Mouse (Mus musculus) embryonic facial prominence, embryonic 13.5 days (tissue): ENCODE measurements around the gene Gm28048. TPM values are rescaled to one million over a fixed set of nuclear protein-coding genes. Genes with fewer than 3 reads are reported as not detected.

Experiments used
- ATAC-seq: fragments of 200-750 bp; cut with Nextera tagmentation; 2 replicates; pipeline ENCODE4 v1.8.0; 2017; ENCODE audit warnings: low read depth; ENCODE audit not compliant: insufficient number of reproducible peaks, insufficient read depth, low FRiP score, low TSS enrichment
- H3K27ac ChIP-seq: fragments of 300-500 bp; sonication (generic); 2 replicates; pipeline ENCODE4 v1.5.1; 2015; ENCODE audit warnings: moderate library complexity, mild to moderate bottlenecking, inconsistent platforms
- H3K27me3 ChIP-seq: fragments of 300-500 bp; sonication (generic); 2 replicates; pipeline ENCODE4 v1.6.1; 2015; ENCODE audit warnings: mild to moderate bottlenecking, inconsistent platforms
- H3K36me3 ChIP-seq: fragments of 300-500 bp; sonication (generic); 2 replicates; pipeline ENCODE4 v1.6.1; 2015; ENCODE audit warnings: mild to moderate bottlenecking, inconsistent platforms
- H3K4me1 ChIP-seq: fragments of 300-500 bp; sonication (generic); 2 replicates; pipeline ENCODE4 v1.6.1; 2015; ENCODE audit warnings: inconsistent platforms
- H3K4me2 ChIP-seq: fragments of 300-500 bp; sonication (generic); 2 replicates; pipeline ENCODE4 v1.6.1; 2015; ENCODE audit warnings: moderate library complexity, mild to moderate bottlenecking, inconsistent platforms
- H3K4me3 ChIP-seq: fragments of 300-500 bp; sonication (generic); 2 replicates; pipeline ENCODE4 v1.5.1; 2015; ENCODE audit warnings: mild to moderate bottlenecking, inconsistent platforms
- H3K9ac ChIP-seq: fragments of 300-500 bp; sonication (generic); 2 replicates; pipeline ENCODE4 v1.6.1; 2015; ENCODE audit warnings: mild to moderate bottlenecking, inconsistent platforms
- H3K9me3 ChIP-seq: fragments of 300-500 bp; sonication (generic); 2 replicates; pipeline ENCODE4 v1.6.1; 2016; ENCODE audit warnings: inconsistent platforms
- WGBS: fragments of 180-500 bp; shearing (Covaris S2); methylation state at CpG from one replicate; pipeline ENCODE4 v1.1.7; 2015; ENCODE audit warnings: mixed read lengths; 5-methylcytosine and 5-hydroxymethylcytosine counted together
- polyA plus RNA-seq: library from polyadenylated mRNA; unstranded; fragments of >200 nt; fragmentation: Nextera tagmentation; extraction: Ambion mirVana; gene quantifications from 2 replicates; pipeline ENCODE4 v1.2.1, GENCODE M21; 2015

Gm28048 gene
- polyA plus RNA-seq, 1 experiment from 2014 or later: 8.6 TPM

DNA sequence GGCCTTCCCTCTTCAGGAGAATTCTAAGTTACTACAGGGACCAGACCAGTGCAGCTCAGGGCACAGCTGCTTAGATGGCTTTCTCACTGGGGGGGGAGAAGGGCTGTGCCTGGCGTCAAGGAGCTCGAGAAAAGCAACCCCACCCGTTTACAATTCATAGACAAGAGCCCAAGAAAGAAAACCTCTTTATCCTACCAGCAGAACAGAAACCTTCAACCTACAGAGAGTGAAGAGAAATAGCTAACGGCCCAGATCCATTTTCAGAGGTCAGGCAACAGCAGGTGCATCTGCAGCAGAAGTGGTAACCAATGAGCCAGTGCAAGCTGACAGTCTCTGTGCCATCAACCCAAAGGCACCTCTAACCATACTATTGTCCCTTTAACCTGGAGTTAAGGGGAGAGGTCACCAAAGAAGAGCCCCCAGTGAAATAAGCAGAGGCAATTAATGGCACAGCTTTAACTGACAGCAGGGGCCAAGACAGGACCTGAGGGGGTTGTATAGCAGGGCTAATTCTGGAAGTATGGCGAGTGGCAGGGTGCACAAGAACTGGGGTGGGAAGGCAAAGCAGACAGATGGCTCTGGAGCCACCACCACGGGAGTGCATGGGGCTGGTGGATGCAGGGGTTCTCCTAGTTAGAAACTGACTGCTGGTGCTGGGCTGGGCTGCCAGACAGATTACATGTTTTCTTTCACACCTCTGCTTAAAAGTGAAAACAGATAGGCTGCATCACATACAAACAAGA is 135.6 kb downstream of the Gm28048 start:
- H3K27me3 ChIP-seq: no peaks in the 10 kb centered on the region
- no peak for ATAC-seq
- no peak overlapping the region for H3K9ac ChIP-seq
- no peaks in the 10 kb centered on the region for H3K9me3 ChIP-seq
- H3K36me3 ChIP-seq: no peaks in the 10 kb centered on the region
- H3K4me1 ChIP-seq: peaks cover 19% of the 10 kb centered on the region
- H3K4me2 ChIP-seq: no peak overlapping the region
- 52% methylated on average over 6 of the region's 6 CpGs for whole genome bisulfite sequencing
- no peak overlapping the region for H3K27ac ChIP-seq
- H3K4me3 ChIP-seq: no peak overlapping the region

DNA sequence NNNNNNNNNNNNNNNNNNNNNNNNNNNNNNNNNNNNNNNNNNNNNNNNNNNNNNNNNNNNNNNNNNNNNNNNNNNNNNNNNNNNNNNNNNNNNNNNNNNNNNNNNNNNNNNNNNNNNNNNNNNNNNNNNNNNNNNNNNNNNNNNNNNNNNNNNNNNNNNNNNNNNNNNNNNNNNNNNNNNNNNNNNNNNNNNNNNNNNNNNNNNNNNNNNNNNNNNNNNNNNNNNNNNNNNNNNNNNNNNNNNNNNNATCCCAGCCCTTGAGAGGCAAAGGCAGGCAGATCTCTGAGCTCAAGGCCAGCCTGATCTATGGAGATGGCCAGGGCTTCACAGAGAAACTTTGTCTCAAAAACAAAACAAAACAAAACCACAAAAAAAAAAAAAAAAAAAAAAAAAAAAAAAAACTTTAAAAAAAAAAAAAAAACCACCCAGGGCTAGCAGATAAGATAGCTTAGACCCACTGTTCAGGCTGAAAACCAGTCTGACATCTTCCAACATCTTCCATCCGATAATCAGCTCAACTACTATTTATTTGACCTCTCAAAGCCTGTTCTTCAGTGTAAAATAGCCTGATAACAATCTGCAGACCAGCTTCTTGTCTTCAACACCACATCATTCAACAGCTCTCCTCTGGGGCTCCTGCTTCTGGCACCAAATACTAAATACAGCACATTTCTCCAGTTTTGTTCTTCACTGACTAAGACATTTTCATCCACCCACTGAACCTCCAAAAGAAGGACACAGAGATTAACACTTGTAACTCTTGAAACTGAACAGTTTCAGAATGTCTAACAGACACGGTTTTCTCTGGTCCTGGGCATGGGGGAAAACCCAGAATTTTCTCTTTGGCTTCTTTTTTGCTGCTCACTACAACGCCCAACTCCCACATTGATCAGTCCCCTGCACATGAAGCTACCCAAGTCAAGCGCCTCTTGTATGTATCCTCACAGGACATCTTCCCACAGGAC is 136.9 kb downstream of the Gm28048 start:
- no peaks in the 10 kb centered on the region for H3K27me3 ChIP-seq
- no peak for ATAC-seq
- WGBS: 75% methylated on average over 4 of the region's 4 CpGs

DNA sequence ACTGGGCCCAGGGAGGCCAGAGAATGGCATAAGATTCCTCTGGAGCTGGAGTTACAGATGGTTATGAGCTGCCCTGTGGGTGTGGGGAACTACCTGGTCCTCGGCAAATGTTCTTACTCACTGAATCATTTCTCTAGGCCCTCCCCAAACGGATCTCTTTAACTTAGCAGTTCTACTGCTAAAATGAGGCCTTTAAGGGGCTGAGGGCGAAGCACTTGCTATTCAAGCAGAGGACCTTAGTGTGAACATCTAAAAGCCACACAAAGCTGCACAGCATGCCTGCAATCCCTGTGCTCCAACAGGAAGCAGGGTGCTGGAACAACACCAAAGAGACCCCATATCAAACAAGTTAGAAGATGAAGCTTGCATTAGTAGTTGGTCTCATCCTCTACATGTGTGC is 142.4 kb downstream of the Gm28048 start:
- H3K9me3 ChIP-seq: no peaks in the 10 kb centered on the region
- no peak overlapping the region for H3K9ac ChIP-seq
- no peak for ATAC-seq
- H3K27me3 ChIP-seq: no peaks in the 10 kb centered on the region
- no peak overlapping the region for H3K27ac ChIP-seq
- peaks cover 5% of the 10 kb centered on the region; the same call in 1 of the 2 replicates for H3K4me1 ChIP-seq
- WGBS: 79% methylated on average over 3 of the region's 3 CpGs
- H3K4me3 ChIP-seq: no peak overlapping the region
- H3K36me3 ChIP-seq: no peaks in the 10 kb centered on the region
- no peak overlapping the region for H3K4me2 ChIP-seq

More for the DNA sequence above, 136.9 kb downstream of the Gm28048 start:
- no peaks in the 10 kb centered on the region for H3K9me3 ChIP-seq
- H3K27ac ChIP-seq: no peak overlapping the region
- no peak overlapping the region for H3K9ac ChIP-seq
- no peak overlapping the region for H3K4me2 ChIP-seq
- peaks cover 10% of the 10 kb centered on the region; the same call in 1 of the 2 replicates for H3K4me1 ChIP-seq
- H3K4me3 ChIP-seq: no peak overlapping the region
- no peaks in the 10 kb centered on the region for H3K36me3 ChIP-seq

DNA sequence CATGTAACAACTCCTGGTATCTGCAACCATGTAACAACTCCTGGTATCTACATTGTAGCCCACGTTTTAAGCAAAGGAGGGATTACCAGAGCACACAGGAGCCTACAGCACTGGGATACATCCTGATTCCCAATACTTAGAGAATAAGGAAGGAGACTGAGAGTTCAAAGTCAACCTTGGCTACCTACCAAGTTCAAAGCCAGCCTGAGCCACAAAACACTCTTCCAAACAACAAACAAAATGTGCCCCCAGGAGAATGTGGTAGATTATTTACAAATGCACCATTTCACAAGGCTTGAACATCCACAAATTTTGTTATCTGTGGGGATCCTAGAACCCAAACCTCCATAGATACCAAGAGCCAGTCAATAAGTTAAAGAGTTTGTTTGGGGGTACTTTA is 143.5 kb downstream of the Gm28048 start:
- H3K4me3 ChIP-seq: no peak overlapping the region
- H3K9me3 ChIP-seq: no peaks in the 10 kb centered on the region
- no peaks in the 10 kb centered on the region for H3K27me3 ChIP-seq
- ATAC-seq: no peak
- H3K27ac ChIP-seq: no peak overlapping the region
- WGBS: 55% methylated on average over 1 of the region's 1 CpGs
- H3K36me3 ChIP-seq: peaks cover 3% of the 10 kb centered on the region; the same call in 1 of the 2 replicates
- H3K9ac ChIP-seq: no peak overlapping the region
- H3K4me2 ChIP-seq: no peak overlapping the region
- H3K4me1 ChIP-seq: peaks cover 5% of the 10 kb centered on the region; the same call in 1 of the 2 replicates

DNA sequence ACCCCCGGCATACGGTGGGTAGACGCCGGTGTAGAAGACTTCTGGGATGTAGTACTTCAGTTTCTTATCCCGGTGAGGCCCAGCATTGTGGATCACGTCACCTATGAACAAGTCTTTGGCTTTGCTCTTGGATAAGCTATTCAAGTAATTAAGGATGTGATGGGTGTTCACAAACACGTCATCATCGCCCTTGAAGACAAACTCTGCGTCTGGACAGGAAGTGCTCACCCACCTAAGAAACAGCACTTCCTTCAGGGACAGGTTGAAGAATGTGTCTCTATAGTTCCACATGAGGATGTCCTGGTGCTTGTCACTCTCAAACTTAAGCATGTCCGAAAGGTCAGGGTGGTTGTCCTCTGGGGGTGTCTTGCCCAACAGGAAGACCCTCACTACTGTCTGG is 145.6 kb downstream of the Gm28048 start:
- WGBS: 87% methylated on average over 10 of the region's 10 CpGs
- H3K4me2 ChIP-seq: no peak overlapping the region
- no peak overlapping the region for H3K4me3 ChIP-seq
- no peaks in the 10 kb centered on the region for H3K9me3 ChIP-seq
- no peaks in the 10 kb centered on the region for H3K27me3 ChIP-seq
- H3K4me1 ChIP-seq: no peaks in the 10 kb centered on the region
- ATAC-seq: no peak
- no peak overlapping the region for H3K27ac ChIP-seq
- peaks cover 3% of the 10 kb centered on the region; the same call in 1 of the 2 replicates for H3K36me3 ChIP-seq
- H3K9ac ChIP-seq: no peak overlapping the region

DNA sequence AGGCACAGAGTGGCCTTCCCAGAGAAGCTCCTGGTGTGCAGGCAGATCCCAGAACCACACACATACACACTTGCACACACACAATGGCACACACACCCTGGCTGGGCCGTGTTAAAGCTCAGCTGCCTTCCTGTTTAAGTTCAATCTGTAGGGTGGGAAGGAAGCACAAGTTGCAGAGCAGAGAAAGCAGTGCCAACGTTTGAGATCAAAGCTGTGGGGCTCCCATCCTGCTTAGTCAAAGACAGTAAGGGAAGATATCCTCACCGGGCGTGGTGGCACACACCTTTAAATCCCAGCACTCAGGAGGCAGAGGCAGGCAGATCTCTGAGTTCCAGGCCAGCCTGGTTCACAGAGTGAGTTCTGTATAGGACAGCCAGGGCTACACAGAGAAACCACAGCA is 149.3 kb downstream of the Gm28048 start:
- WGBS: 84% methylated on average over 4 of the region's 4 CpGs

DNA sequence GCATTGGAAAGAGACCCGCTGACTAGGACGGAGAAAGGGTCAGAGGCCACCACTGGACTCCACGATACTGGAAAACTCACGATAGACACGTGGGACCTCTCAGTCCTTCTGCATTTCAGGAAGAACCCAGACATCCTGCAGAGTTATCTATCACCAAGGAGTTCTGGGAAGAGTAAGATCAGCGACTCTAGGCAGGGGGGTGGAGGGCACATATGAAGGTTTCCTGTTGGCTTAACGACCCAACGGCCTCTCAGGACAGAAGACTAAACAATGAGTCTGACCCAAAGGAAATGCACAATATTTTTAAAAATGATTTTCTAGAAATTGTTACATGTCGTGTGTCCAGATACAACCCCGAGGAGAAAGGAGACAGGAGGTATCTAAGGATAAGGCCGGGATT is 150.0 kb downstream of the Gm28048 start:
- H3K4me3 ChIP-seq: no peak overlapping the region
- no peak overlapping the region for H3K9ac ChIP-seq
- no peak overlapping the region for H3K4me2 ChIP-seq
- no peaks in the 10 kb centered on the region for H3K9me3 ChIP-seq
- H3K36me3 ChIP-seq: peaks cover 3% of the 10 kb centered on the region; the same call in 1 of the 2 replicates
- ATAC-seq: no peak
- peaks cover 5% of the 10 kb centered on the region; the same call in 1 of the 2 replicates for H3K4me1 ChIP-seq
- H3K27ac ChIP-seq: no peak overlapping the region
- WGBS: 88% methylated on average over 11 of the region's 11 CpGs
- no peaks in the 10 kb centered on the region for H3K27me3 ChIP-seq

More for the DNA sequence above, 149.3 kb downstream of the Gm28048 start:
- H3K27me3 ChIP-seq: no peaks in the 10 kb centered on the region
- H3K4me1 ChIP-seq: peaks cover 5% of the 10 kb centered on the region; the same call in 1 of the 2 replicates
- no peak overlapping the region for H3K4me3 ChIP-seq
- ATAC-seq: no peak
- no peaks in the 10 kb centered on the region for H3K9me3 ChIP-seq
- no peak overlapping the region for H3K9ac ChIP-seq
- peaks cover 3% of the 10 kb centered on the region; the same call in 1 of the 2 replicates for H3K36me3 ChIP-seq
- H3K4me2 ChIP-seq: no peak overlapping the region
- H3K27ac ChIP-seq: no peak overlapping the region

DNA sequence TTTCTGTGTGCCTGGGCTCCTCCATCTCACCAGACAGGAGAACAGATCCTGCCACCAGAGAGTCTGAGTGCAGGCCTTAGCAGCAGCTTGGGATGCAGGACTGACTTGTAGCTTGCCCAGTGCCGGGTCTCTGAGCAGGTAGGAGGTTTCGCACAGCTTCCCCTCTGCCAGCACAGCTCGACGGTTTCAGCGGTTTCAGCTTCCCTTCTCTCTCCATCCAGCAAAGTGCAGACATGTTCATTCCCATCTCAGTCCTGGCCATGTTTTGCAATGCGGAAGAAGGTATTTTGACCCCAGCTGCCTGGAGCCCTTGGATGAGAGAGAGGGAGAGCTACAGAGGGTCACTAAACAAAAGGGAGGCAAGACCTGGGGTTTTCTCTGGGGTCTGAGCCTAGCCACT is 151.2 kb downstream of the Gm28048 start:
- Histone ChIP-seq H3K27ac (no peak overlapping the region; the same call in 1 of the 2 replicates), H3K4me1 (peaks cover 5% of the 10 kb centered on the region; the same call in 1 of the 2 replicates), H3K9ac (no peak overlapping the region), H3K27me3 (no peaks in the 10 kb centered on the region), H3K4me2 (no peak overlapping the region), H3K4me3 (no peak overlapping the region), H3K9me3 (no peaks in the 10 kb centered on the region), H3K36me3 (peaks cover 3% of the 10 kb centered on the region; the same call in 1 of the 2 replicates)
- WGBS: 68% methylated on average over 6 of the region's 6 CpGs
- ATAC-seq: no peak

DNA sequence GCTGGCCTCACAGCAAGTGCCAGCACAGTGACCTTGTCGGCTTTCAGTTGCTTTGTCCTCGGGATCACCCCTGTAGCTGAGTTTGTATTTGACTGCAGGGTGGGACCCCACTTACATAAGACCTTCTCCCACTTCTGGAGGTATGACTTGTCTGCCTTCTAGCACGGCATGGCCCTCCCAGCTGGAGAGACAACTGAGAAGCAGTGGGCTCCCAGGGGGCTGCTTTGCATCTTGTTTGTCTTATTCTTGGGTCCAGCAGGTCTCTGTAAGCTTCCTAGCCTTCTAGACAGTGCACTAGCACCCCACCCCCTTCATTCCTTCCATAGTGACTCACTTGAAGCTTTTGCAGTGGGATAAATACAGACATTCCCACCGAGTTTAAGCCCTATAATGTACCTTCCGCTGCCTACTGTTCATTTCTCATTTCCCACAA is 151.7 kb downstream of the Gm28048 start:
- Histone ChIP-seq H3K36me3 (peaks cover 3% of the 10 kb centered on the region; the same call in 1 of the 2 replicates), H3K4me2 (no peak overlapping the region), H3K9ac (no peak overlapping the region), H3K27me3 (no peaks in the 10 kb centered on the region), H3K4me3 (no peak overlapping the region), H3K4me1 (peaks cover 5% of the 10 kb centered on the region; the same call in 1 of the 2 replicates), H3K27ac (no peak overlapping the region), H3K9me3 (no peaks in the 10 kb centered on the region)
- 59% methylated on average over 5 of the region's 5 CpGs for WGBS
- ATAC-seq: no peak

DNA sequence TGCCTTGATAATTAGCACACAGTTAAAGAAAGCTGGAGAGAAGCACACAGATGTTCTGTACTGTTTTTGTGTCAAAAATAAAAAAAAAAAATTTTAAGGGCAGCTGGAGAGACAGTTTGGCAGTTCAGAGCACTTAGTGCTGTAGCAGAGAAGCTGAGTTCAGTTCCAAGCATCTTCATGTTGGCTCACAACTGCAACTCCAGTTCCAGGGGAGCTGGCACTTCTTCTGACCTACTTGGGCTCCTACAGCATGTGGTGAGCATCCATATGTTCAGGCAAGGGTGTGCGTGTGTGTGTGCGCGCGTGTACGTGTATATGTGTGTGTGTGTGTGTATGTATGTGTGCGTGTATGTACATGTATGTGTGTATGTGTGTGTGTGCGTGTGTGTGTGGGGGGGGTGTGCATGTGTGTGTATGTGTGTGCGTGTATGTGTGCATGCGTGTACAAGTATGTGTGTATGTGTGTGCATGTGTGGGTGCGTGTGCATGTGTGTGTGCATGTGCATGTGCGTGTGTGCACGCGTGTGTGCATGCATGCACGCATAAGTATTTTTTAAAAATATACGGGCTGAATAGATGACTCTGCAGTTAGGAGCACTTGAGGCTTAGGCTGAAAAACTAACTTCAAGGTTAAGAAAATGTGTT is 152.8 kb downstream of the Gm28048 start:
- H3K9ac ChIP-seq: no peak overlapping the region
- H3K36me3 ChIP-seq: peaks cover 2% of the 10 kb centered on the region; the same call in 1 of the 2 replicates
- H3K27ac ChIP-seq: no peak overlapping the region
- WGBS: 96% methylated on average over 15 of the region's 15 CpGs
- no peaks in the 10 kb centered on the region for H3K27me3 ChIP-seq
- H3K4me1 ChIP-seq: peaks cover 5% of the 10 kb centered on the region; the same call in 1 of the 2 replicates
- no peaks in the 10 kb centered on the region for H3K9me3 ChIP-seq
- ATAC-seq: no peak
- no peak overlapping the region for H3K4me3 ChIP-seq
- H3K4me2 ChIP-seq: no peak overlapping the region

DNA sequence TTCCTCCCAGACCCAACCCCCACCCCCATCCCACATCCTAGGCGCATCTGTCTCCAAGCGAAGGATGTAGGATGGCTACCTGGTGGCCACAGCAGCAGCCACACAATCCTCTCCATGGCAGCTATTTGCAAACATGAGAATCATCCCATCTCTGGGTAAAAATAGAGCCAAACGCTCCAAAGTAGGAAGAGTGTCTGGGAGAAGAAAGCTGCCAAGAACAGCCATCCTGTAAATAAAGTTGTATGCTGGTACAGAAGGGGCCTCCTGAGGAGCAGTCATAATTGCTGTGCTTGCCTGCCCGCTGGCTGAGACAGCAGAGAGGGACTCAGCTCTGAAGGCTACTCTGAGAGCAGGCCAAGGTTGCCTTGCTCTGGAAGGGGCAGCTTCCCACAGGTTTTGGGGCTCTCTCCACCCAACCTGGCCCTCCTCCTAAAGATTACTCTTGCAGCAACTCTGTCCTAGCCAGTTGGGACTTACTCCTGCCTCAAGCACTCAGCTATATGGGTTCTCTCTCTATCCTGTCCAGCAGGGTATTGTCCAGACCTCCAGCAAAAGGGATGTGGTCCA is 154.3 kb downstream of the Gm28048 start:
- Histone ChIP-seq H3K9me3 (no peaks in the 10 kb centered on the region), H3K27me3 (no peaks in the 10 kb centered on the region), H3K4me1 (peaks cover 5% of the 10 kb centered on the region; the same call in 1 of the 2 replicates), H3K36me3 (no peaks in the 10 kb centered on the region), H3K27ac (no peak overlapping the region), H3K9ac (no peak overlapping the region), H3K4me3 (no peak overlapping the region), H3K4me2 (no peak overlapping the region)
- WGBS: 87% methylated on average over 4 of the region's 4 CpGs
- ATAC-seq: 0 out of 2 replicates have a peak, but pooled peaks have one; percentile 32
